10 mouse cellular contexts compared by ENCODE assay signal in genomic region chr3:23937299-23937698, GRCm38 (mm10).
DNase-seq lines count a peak whose midpoint lies in the region; ATAC-seq and TF ChIP-seq lines count a peak whose summit lies in the region.
"Had no signal": no experiment of that assay in that cellular context is flagged by ENCODE, and none has a peak within 500 bp of the region (broad histone marks: within the 10 kb centered on the region; RNA-seq: fewer than 3 reads in every experiment).

No protein-coding gene starts in this region.

- peaks cover 2% of the 10 kb centered on the region; the same call in 1 of the 2 replicates for H3K4me1 ChIP-seq in liver, adult 2 months (ENCODE audit: control insufficient read depth, insufficient read depth, low read length)
- H3K4me1 ChIP-seq in liver, embryonic 12.5 days, result no peaks in the 10 kb centered on the region
- H3K4me1 ChIP-seq in hindbrain, postnatal 0 days (ENCODE audit: insufficient read depth, low read length), result no peaks in the 10 kb centered on the region
- H3K4me1 ChIP-seq in midbrain, embryonic 14.5 days (ENCODE audit: control insufficient read depth, insufficient read depth, low read length), result no peaks in the 10 kb centered on the region
- H3K4me1 ChIP-seq: embryonic facial prominence, embryonic 13.5 days; hindbrain, embryonic 15.5 days had no signal

- no peaks in the 10 kb centered on the region for H3K9me3 ChIP-seq in liver, embryonic 12.5 days (replicated peaks)
- no peaks in the 10 kb centered on the region for H3K9me3 ChIP-seq in hindbrain, postnatal 0 days (ENCODE audit: low read length)
- H3K9me3 ChIP-seq in midbrain, embryonic 14.5 days (ENCODE audit: control insufficient read depth, low read length), result no peaks in the 10 kb centered on the region
- H3K9me3 ChIP-seq: embryonic facial prominence, embryonic 13.5 days; hindbrain, embryonic 15.5 days had no signal

- H3K4me2 ChIP-seq in liver, embryonic 12.5 days, result no peak overlapping the region
- peak overlapping the region; percentile 23; the same call in 1 of the 2 replicates for H3K4me2 ChIP-seq in hindbrain, postnatal 0 days (ENCODE audit: low read depth, low read length)
- H3K4me2 ChIP-seq in midbrain, embryonic 14.5 days (ENCODE audit: low read length), result no peak overlapping the region
- H3K4me2 ChIP-seq: embryonic facial prominence, embryonic 13.5 days; hindbrain, embryonic 15.5 days had no signal

- intact Hi-C loops in left cerebral cortex, adult 2 months (cut with DNase I), result no loop called here

- DNase-seq in adrenal gland, postnatal 10 days, result peak; percentile 4
- no peak for DNase-seq in adrenal gland, adult 18-20 months (ENCODE audit: low spot score in 2 of 2)
- peak; percentile 96 for DNase-seq in liver, adult 2 months (ENCODE audit: extremely low read depth, low read depth, low spot score)
- DNase-seq in hindbrain, postnatal 0 days (ENCODE audit: low spot score), result peak; percentile 13
- peak; percentile 21 for DNase-seq in midbrain, embryonic 14.5 days
- DNase-seq in frontal cortex, postnatal 25 days (ENCODE audit: low spot score in 2 of 2), result no peak
- DNase-seq in left cerebral cortex, adult 2 months (ENCODE audit: extremely low spot score in 1 of 2, low spot score in 2 of 2), result no peak

- 13% methylated on average over 5 of the region's 5 CpGs for WGBS in liver, adult 2 months
- 77% methylated on average over 5 of the region's 5 CpGs for WGBS in liver, embryonic 12.5 days (ENCODE audit: insufficient replicate concordance)
- 22% methylated on average over 5 of the region's 5 CpGs for WGBS in hindbrain, postnatal 0 days
- 40% methylated on average over 5 of the region's 5 CpGs for WGBS in midbrain, embryonic 14.5 days

- no peak for TF ChIP-seq CTCF in liver, adult 2 months (IDR thresholded peaks at IDR 0.05; ENCODE audit: low read depth, low read length)
- TF ChIP-seq CTCF in hindbrain, postnatal 0 days (IDR thresholded peaks at IDR 0.05; ENCODE audit: low read depth), result no peak
- no peak for TF ChIP-seq CTCF in left cerebral cortex, adult 2 months (IDR thresholded peaks at IDR 0.05)

- H3K79me2 ChIP-seq in liver, adult 2 months (ENCODE audit: control insufficient read depth, insufficient read depth, low read length), result no peaks in the 10 kb centered on the region

- peak overlapping the region; percentile 12; the same call in 1 of the 2 replicates for H3K9ac ChIP-seq in liver, adult 2 months (ENCODE audit: low read depth, low read length)
- H3K9ac ChIP-seq in liver, embryonic 12.5 days, result no peak overlapping the region
- H3K9ac ChIP-seq in hindbrain, postnatal 0 days (replicated peaks; ENCODE audit: low read length), result no peak overlapping the region
- no peak overlapping the region for H3K9ac ChIP-seq in midbrain, embryonic 14.5 days (replicated peaks; ENCODE audit: low read length)
- H3K9ac ChIP-seq: embryonic facial prominence, embryonic 13.5 days; hindbrain, embryonic 15.5 days had no signal

- peak overlapping the region; percentile 61 for H3K27ac ChIP-seq in liver, adult 2 months (replicated peaks; ENCODE audit: insufficient read depth, low read depth, low read length)
- H3K27ac ChIP-seq in liver, embryonic 12.5 days, result no peak overlapping the region
- H3K27ac ChIP-seq in hindbrain, postnatal 0 days, result no peak overlapping the region
- no peak overlapping the region for H3K27ac ChIP-seq in midbrain, embryonic 14.5 days (replicated peaks; ENCODE audit: low read depth, low read length)
- no peak overlapping the region for H3K27ac ChIP-seq in left cerebral cortex, adult 2 months
- H3K27ac ChIP-seq: embryonic facial prominence, embryonic 13.5 days; hindbrain, embryonic 15.5 days had no signal

- no peak for ATAC-seq in liver, embryonic 12.5 days
- no peak for ATAC-seq in hindbrain, postnatal 0 days
- ATAC-seq in midbrain, embryonic 14.5 days (ENCODE audit: low FRiP score, low TSS enrichment), result no peak

- no peaks in the 10 kb centered on the region for H3K36me3 ChIP-seq in liver, adult 2 months (ENCODE audit: control insufficient read depth, insufficient read depth, low read length)
- H3K36me3 ChIP-seq in liver, embryonic 12.5 days, result no peaks in the 10 kb centered on the region
- no peaks in the 10 kb centered on the region for H3K36me3 ChIP-seq in hindbrain, postnatal 0 days (ENCODE audit: insufficient read depth, low read length)
- H3K36me3 ChIP-seq in midbrain, embryonic 14.5 days (ENCODE audit: control insufficient read depth, insufficient read depth, low read length), result no peaks in the 10 kb centered on the region
- H3K36me3 ChIP-seq: embryonic facial prominence, embryonic 13.5 days; hindbrain, embryonic 15.5 days had no signal

- H3K4me3 ChIP-seq in liver, adult 2 months (ENCODE audit: insufficient read depth, low read depth, low read length), result peak overlapping the region; percentile 3; the same call in 1 of the 2 replicates
- H3K4me3 ChIP-seq in liver, embryonic 12.5 days, result no peak overlapping the region
- no peak overlapping the region for H3K4me3 ChIP-seq in hindbrain, postnatal 0 days (ENCODE audit: low read length)
- no peak overlapping the region for H3K4me3 ChIP-seq in midbrain, embryonic 14.5 days (replicated peaks; ENCODE audit: low read depth, low read length)
- H3K4me3 ChIP-seq in left cerebral cortex, adult 2 months, result no peak overlapping the region
- H3K4me3 ChIP-seq: embryonic facial prominence, embryonic 13.5 days; hindbrain, embryonic 15.5 days had no signal

- TF ChIP-seq POLR2A in liver, adult 2 months (IDR thresholded peaks at IDR 0.05; ENCODE audit: extremely low read depth, insufficient read depth, low read length), result no peak

- H3K27me3 ChIP-seq in liver, adult 2 months (ENCODE audit: control insufficient read depth, insufficient read depth, low read length), result no peaks in the 10 kb centered on the region
- no peaks in the 10 kb centered on the region for H3K27me3 ChIP-seq in liver, embryonic 12.5 days (replicated peaks)
- no peaks in the 10 kb centered on the region for H3K27me3 ChIP-seq in hindbrain, postnatal 0 days (ENCODE audit: insufficient read depth, low read length)
- no peaks in the 10 kb centered on the region for H3K27me3 ChIP-seq in midbrain, embryonic 14.5 days (ENCODE audit: control insufficient read depth, insufficient read depth, low read length)
- H3K27me3 ChIP-seq: embryonic facial prominence, embryonic 13.5 days; hindbrain, embryonic 15.5 days had no signal

Comparison
In these comparisons a context has a peak if more than half of its experiments do, and no peak if none do; other contexts are left out.
1. DNase-seq: peak in adrenal gland, postnatal 10 days (single experiment), liver, adult 2 months (single experiment), hindbrain, postnatal 0 days (single experiment) and midbrain, embryonic 14.5 days (single experiment); none in adrenal gland, adult 18-20 months (0 of 2), frontal cortex, postnatal 25 days (0 of 2) and left cerebral cortex, adult 2 months (0 of 2).